In genomic region chr16:26357863-26358780, GRCm38 (mm10) we compare ENCODE assay signal across 15 mouse cellular contexts. TPM values are rescaled to one million over a fixed set of nuclear protein-coding genes. Genes with fewer than 3 reads are reported as not detected.
DNase-seq lines count a peak whose midpoint lies in the region; ATAC-seq lines count a peak whose summit lies in the region.
"Had no signal": no experiment of that assay in that cellular context is flagged by ENCODE, and none has a peak within 500 bp of the region (broad histone marks: within the 10 kb centered on the region; RNA-seq: fewer than 3 reads in every experiment).

No protein-coding gene starts in this region.

- H3K4me1 ChIP-seq in lung, embryonic 16.5 days (replicated peaks; ENCODE audit: control insufficient read depth, insufficient read depth, low read length), result no peaks in the 10 kb centered on the region; the same call in 1 of the 2 replicates
- H3K4me1 ChIP-seq in liver, embryonic 12.5 days, result peaks cover 11% of the 10 kb centered on the region; the same call in 1 of the 2 replicates
- H3K4me1 ChIP-seq: hindbrain, embryonic 12.5 days; midbrain, embryonic 15.5 days had no signal

- H3K4me3 ChIP-seq in lung, embryonic 16.5 days (ENCODE audit: low read length), result no peak overlapping the region
- no peak overlapping the region for H3K4me3 ChIP-seq in liver, embryonic 12.5 days
- H3K4me3 ChIP-seq: erythroblast, embryonic 14.5 days; hindbrain, embryonic 12.5 days; midbrain, embryonic 15.5 days had no signal

- H3K4me2 ChIP-seq in lung, embryonic 16.5 days (ENCODE audit: low read depth, low read length), result no peak overlapping the region
- no peak overlapping the region for H3K4me2 ChIP-seq in liver, embryonic 12.5 days
- H3K4me2 ChIP-seq: hindbrain, embryonic 12.5 days; midbrain, embryonic 15.5 days had no signal

- no peak overlapping the region for H3K9ac ChIP-seq in lung, embryonic 16.5 days (ENCODE audit: low read length)
- H3K9ac ChIP-seq in liver, embryonic 12.5 days, result no peak overlapping the region
- H3K9ac ChIP-seq: hindbrain, embryonic 12.5 days; midbrain, embryonic 15.5 days had no signal

- H3K9me3 ChIP-seq in lung, embryonic 16.5 days (ENCODE audit: control insufficient read depth, low read length), result no peaks in the 10 kb centered on the region
- no peaks in the 10 kb centered on the region for H3K9me3 ChIP-seq in liver, embryonic 12.5 days (replicated peaks)
- H3K9me3 ChIP-seq: hindbrain, embryonic 12.5 days; midbrain, embryonic 15.5 days had no signal

- H3K27ac ChIP-seq in lung, embryonic 16.5 days (ENCODE audit: low read length), result no peak overlapping the region
- no peak overlapping the region for H3K27ac ChIP-seq in liver, embryonic 12.5 days
- H3K27ac ChIP-seq: hindbrain, embryonic 12.5 days; midbrain, embryonic 15.5 days had no signal

- DNase-seq in kidney, adult 11 months, result peak; percentile 43
- DNase-seq in kidney, postnatal 4 days, result no peak
- DNase-seq in lung, adult 18-20 months, result no peak
- DNase-seq in yolk sac, embryonic 10.5 days (ENCODE audit: low spot score), result peak; percentile 60
- no peak for DNase-seq in urinary bladder, postnatal 10 days (ENCODE audit: low spot score)
- DNase-seq in layer of hippocampus, adult 9-11 months, result no peak
- DNase-seq: cerebellum, adult 18-20 months; cerebellum, postnatal 36 days; gastrocnemius, postnatal 14 days; thymus, postnatal 4 days had no signal

- ATAC-seq in lung, embryonic 16.5 days (ENCODE audit: low read depth), result peak; percentile 67
- peak; percentile 78 for ATAC-seq in liver, embryonic 12.5 days
- ATAC-seq: midbrain, embryonic 15.5 days had no signal

- WGBS in lung, embryonic 16.5 days, result 38% methylated on average over 5 of the region's 5 CpGs
- WGBS in liver, embryonic 12.5 days (ENCODE audit: insufficient replicate concordance), result 51% methylated on average over 5 of the region's 5 CpGs

- no peaks in the 10 kb centered on the region for H3K36me3 ChIP-seq in lung, embryonic 16.5 days (ENCODE audit: control insufficient read depth, insufficient read depth, low read length)
- H3K36me3 ChIP-seq in liver, embryonic 12.5 days, result no peaks in the 10 kb centered on the region
- H3K36me3 ChIP-seq: hindbrain, embryonic 12.5 days; midbrain, embryonic 15.5 days had no signal

- no peaks in the 10 kb centered on the region for H3K27me3 ChIP-seq in lung, embryonic 16.5 days (ENCODE audit: control insufficient read depth, insufficient read depth, low read depth, low read length)
- no peaks in the 10 kb centered on the region for H3K27me3 ChIP-seq in liver, embryonic 12.5 days (replicated peaks)
- H3K27me3 ChIP-seq: hindbrain, embryonic 12.5 days; midbrain, embryonic 15.5 days had no signal

RNA-seq across cellular contexts. Expression of gene Cldn1, which starts 13.5 kb away (rescaled TPM):
- 19.4 and 21.0 TPM in 2 replicates for polyA plus RNA-seq in lung, embryonic 16.5 days (2015; fragmentation: Nextera tagmentation; extraction: Ambion mirVana)
- polyA plus RNA-seq in liver, embryonic 12.5 days (2016; fragmentation: Nextera tagmentation; extraction: Ambion mirVana), result 14.2 and 15.3 TPM in 2 replicates
- polyA plus RNA-seq: erythroblast, embryonic 14.5 days had no signal

Comparison
In these comparisons a context has a peak if more than half of its experiments do, and no peak if none do; other contexts are left out.
1. DNase-seq: peak in kidney, adult 11 months (single experiment) and yolk sac, embryonic 10.5 days (single experiment); none in kidney, postnatal 4 days (0 of 2), lung, adult 18-20 months (0 of 2), urinary bladder, postnatal 10 days (single experiment) and layer of hippocampus, adult 9-11 months (single experiment).